Comparison of ENCODE assay signal across 10 mouse cellular contexts in the genomic region with DNA sequence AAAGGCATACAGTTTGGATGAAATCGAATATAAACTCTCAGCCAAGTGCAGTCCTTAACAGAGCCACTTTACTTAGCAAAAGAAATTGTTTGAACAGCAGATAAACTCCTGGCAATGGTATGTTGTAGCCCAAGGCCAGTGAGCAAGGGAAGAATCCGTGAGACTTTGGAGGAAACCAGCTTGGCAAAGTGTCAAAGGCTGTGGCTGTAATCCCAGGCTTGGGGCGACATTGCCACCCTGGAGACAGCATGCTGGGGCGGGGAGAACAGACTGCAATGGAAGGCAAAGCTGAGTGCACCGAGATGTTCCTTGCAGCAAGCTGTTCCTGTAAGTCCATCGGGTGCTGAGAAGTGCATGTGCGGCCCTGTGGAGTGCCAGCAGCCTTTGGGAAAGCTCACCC.
DNase-seq lines count a peak whose midpoint lies in the region; ATAC-seq and TF ChIP-seq lines count a peak whose summit lies in the region.
"Had no signal": no experiment of that assay in that cellular context is flagged by ENCODE, and none has a peak within 500 bp of the region (broad histone marks: within the 10 kb centered on the region; RNA-seq: fewer than 3 reads in every experiment).

No protein-coding gene starts in this region.

- 41% methylated on average over 7 of the region's 7 CpGs for WGBS in hindbrain, postnatal 0 days
- 77% methylated on average over 7 of the region's 7 CpGs for WGBS in hindbrain, embryonic 13.5 days
- 38% methylated on average over 7 of the region's 7 CpGs for WGBS in lung, postnatal 0 days
- WGBS in intestine, postnatal 0 days = 54% methylated on average over 7 of the region's 7 CpGs

- H3K4me3 ChIP-seq in hindbrain, postnatal 0 days (ENCODE audit: low read length) = no peak overlapping the region
- no peak overlapping the region for H3K4me3 ChIP-seq in hindbrain, embryonic 13.5 days
- H3K4me3 ChIP-seq in lung, postnatal 0 days (ENCODE audit: low read depth, low read length) = no peak overlapping the region
- H3K4me3 ChIP-seq in intestine, postnatal 0 days (ENCODE audit: low read depth, low read length) = no peak overlapping the region
- H3K4me3 ChIP-seq: forebrain, embryonic 12.5 days; limb, embryonic 12.5 days had no signal

- H3K9ac ChIP-seq in hindbrain, postnatal 0 days (replicated peaks; ENCODE audit: low read length) = no peak overlapping the region
- H3K9ac ChIP-seq in hindbrain, embryonic 13.5 days = no peak overlapping the region
- H3K9ac ChIP-seq in lung, postnatal 0 days (replicated peaks; ENCODE audit: low read depth) = no peak overlapping the region
- H3K9ac ChIP-seq in intestine, postnatal 0 days (ENCODE audit: low read depth, low read length) = no peak overlapping the region
- H3K9ac ChIP-seq: forebrain, embryonic 12.5 days; limb, embryonic 12.5 days had no signal

- H3K4me1 ChIP-seq in hindbrain, postnatal 0 days (ENCODE audit: insufficient read depth, low read length) = no peaks in the 10 kb centered on the region
- peaks cover 15% of the 10 kb centered on the region for H3K4me1 ChIP-seq in hindbrain, embryonic 13.5 days (replicated peaks)
- H3K4me1 ChIP-seq in lung, postnatal 0 days (ENCODE audit: insufficient read depth, low read depth, low read length) = no peaks in the 10 kb centered on the region; the same call in 1 of the 2 replicates
- H3K4me1 ChIP-seq in intestine, postnatal 0 days (replicated peaks; ENCODE audit: control insufficient read depth, insufficient read depth, low read length) = no peaks in the 10 kb centered on the region

- no peaks in the 10 kb centered on the region for H3K9me3 ChIP-seq in hindbrain, postnatal 0 days (ENCODE audit: low read length)
- H3K9me3 ChIP-seq in hindbrain, embryonic 13.5 days = no peaks in the 10 kb centered on the region
- no peaks in the 10 kb centered on the region for H3K9me3 ChIP-seq in lung, postnatal 0 days (ENCODE audit: low read length)
- no peaks in the 10 kb centered on the region for H3K9me3 ChIP-seq in intestine, postnatal 0 days (ENCODE audit: control insufficient read depth)
- H3K9me3 ChIP-seq: forebrain, embryonic 12.5 days had no signal

- H3K36me3 ChIP-seq in hindbrain, postnatal 0 days (ENCODE audit: insufficient read depth, low read length) = no peaks in the 10 kb centered on the region
- H3K36me3 ChIP-seq in hindbrain, embryonic 13.5 days = no peaks in the 10 kb centered on the region
- H3K36me3 ChIP-seq in lung, postnatal 0 days (ENCODE audit: insufficient read depth, low read length) = no peaks in the 10 kb centered on the region
- H3K36me3 ChIP-seq in intestine, postnatal 0 days (ENCODE audit: control insufficient read depth, insufficient read depth) = no peaks in the 10 kb centered on the region
- H3K36me3 ChIP-seq: forebrain, embryonic 12.5 days; limb, embryonic 12.5 days had no signal

- H3K27ac ChIP-seq in hindbrain, postnatal 0 days = no peak overlapping the region
- H3K27ac ChIP-seq in hindbrain, embryonic 13.5 days = no peak overlapping the region
- H3K27ac ChIP-seq in lung, postnatal 0 days (ENCODE audit: low read length) = no peak overlapping the region
- no peak overlapping the region for H3K27ac ChIP-seq in intestine, postnatal 0 days (ENCODE audit: low read depth, low read length)
- H3K27ac ChIP-seq: forebrain, embryonic 12.5 days; limb, embryonic 12.5 days had no signal

- H3K27me3 ChIP-seq in hindbrain, postnatal 0 days (ENCODE audit: insufficient read depth, low read length) = no peaks in the 10 kb centered on the region; the same call in 1 of the 2 replicates
- H3K27me3 ChIP-seq in hindbrain, embryonic 13.5 days = peaks cover 10% of the 10 kb centered on the region; the same call in 1 of the 2 replicates
- H3K27me3 ChIP-seq in lung, postnatal 0 days (replicated peaks; ENCODE audit: insufficient read depth, low read length) = no peaks in the 10 kb centered on the region
- 0 out of 2 replicates have a peak, but pooled peaks cover 8% of the 10 kb centered on the region for H3K27me3 ChIP-seq in intestine, postnatal 0 days (replicated peaks; ENCODE audit: control insufficient read depth, insufficient read depth, low read length)

- no peak for ATAC-seq in hindbrain, postnatal 0 days
- ATAC-seq in hindbrain, embryonic 13.5 days (ENCODE audit: low FRiP score) = no peak
- no peak for ATAC-seq in lung, postnatal 0 days
- ATAC-seq in intestine, postnatal 0 days = no peak

- DNase-seq in cerebellum, postnatal 10 days = peak; percentile 64 to 77
- DNase-seq in cerebellum, adult 11-12 months = no peak
- DNase-seq in hindbrain, postnatal 0 days (ENCODE audit: low spot score) = peak; percentile 58
- DNase-seq in adrenal gland, postnatal 36 days = peak; percentile 51 to 56
- DNase-seq in lung, postnatal 0 days (ENCODE audit: low spot score) = peak; percentile 5
- no peak for DNase-seq in left cerebral cortex, postnatal 36 days (ENCODE audit: low spot score in 2 of 2)

- no peak for TF ChIP-seq EP300 in lung, postnatal 0 days (IDR thresholded peaks at IDR 0.05)

- TF ChIP-seq CTCF in hindbrain, postnatal 0 days (IDR thresholded peaks at IDR 0.05; ENCODE audit: low read depth) = no peak
- no peak for TF ChIP-seq CTCF in lung, postnatal 0 days (IDR thresholded peaks at IDR 0.05)
- no peak for TF ChIP-seq CTCF in intestine, postnatal 0 days (IDR thresholded peaks at IDR 0.05; ENCODE audit: low read depth)

- H3K4me2 ChIP-seq in hindbrain, postnatal 0 days (ENCODE audit: low read depth, low read length) = no peak overlapping the region
- H3K4me2 ChIP-seq in hindbrain, embryonic 13.5 days = no peak overlapping the region
- H3K4me2 ChIP-seq in lung, postnatal 0 days (replicated peaks; ENCODE audit: low read depth, low read length) = no peak overlapping the region
- H3K4me2 ChIP-seq in intestine, postnatal 0 days (replicated peaks; ENCODE audit: low read depth) = no peak overlapping the region
- H3K4me2 ChIP-seq: forebrain, embryonic 12.5 days; limb, embryonic 12.5 days had no signal

- intact Hi-C loops in left cerebral cortex, postnatal 36 days (cut with DNase I) = no loop called here

Comparison
In these comparisons a context has a peak if more than half of its experiments do, and no peak if none do; other contexts are left out.
1. DNase-seq: peak in cerebellum, postnatal 10 days (2 of 2), hindbrain, postnatal 0 days (single experiment), adrenal gland, postnatal 36 days (2 of 2) and lung, postnatal 0 days (single experiment); none in cerebellum, adult 11-12 months (single experiment) and left cerebral cortex, postnatal 36 days (0 of 2).